Mouse (Mus musculus) forebrain, embryonic 12.5 days (tissue): ENCODE measurements around the gene Gtf2ird2. TPM values are rescaled to one million over a fixed set of nuclear protein-coding genes. Genes with fewer than 3 reads are reported as not detected.

Experiments used
- ATAC-seq: fragments of 200-750 bp; cut with Nextera tagmentation; 2 replicates; pipeline ENCODE4 v1.8.0; 2017; ENCODE audit warnings: moderate TSS enrichment; ENCODE audit not compliant: low FRiP score
- H3K27ac ChIP-seq: fragments of 300-500 bp; sonication (generic); 2 replicates; pipeline ENCODE4 v1.5.1; 2016; ENCODE audit warnings: mild to moderate bottlenecking
- H3K27me3 ChIP-seq: fragments of 300-500 bp; sonication (generic); 2 replicates; pipeline ENCODE4 v1.6.1; 2016; ENCODE audit warnings: mild to moderate bottlenecking
- H3K36me3 ChIP-seq: fragments of 300-500 bp; sonication (generic); replicated peaks from 2 replicates; pipeline ENCODE4 v1.6.1; 2016; ENCODE audit warnings: mild to moderate bottlenecking
- H3K4me1 ChIP-seq: fragments of 300-500 bp; sonication (generic); 2 replicates; pipeline ENCODE4 v1.6.1; 2016
- H3K4me2 ChIP-seq: fragments of 300-500 bp; sonication (generic); 2 replicates; pipeline ENCODE4 v1.6.1; 2016; ENCODE audit warnings: mild to moderate bottlenecking, moderate library complexity
- H3K4me3 ChIP-seq: fragments of 300-500 bp; sonication (generic); replicated peaks from 2 replicates; pipeline ENCODE4 v1.5.1; 2016; ENCODE audit warnings: mild to moderate bottlenecking
- H3K9ac ChIP-seq: fragments of 300-500 bp; sonication (generic); 2 replicates; pipeline ENCODE4 v1.6.1; 2016; ENCODE audit warnings: mild to moderate bottlenecking
- H3K9me3 ChIP-seq: fragments of 300-500 bp; sonication (generic); 2 replicates; pipeline ENCODE4 v1.6.1; 2016
- WGBS: fragments of 180-500 bp; shearing (Covaris S2); methylation state at CpG from one replicate; pipeline ENCODE4 v1.1.7; 2016; 5-methylcytosine and 5-hydroxymethylcytosine counted together
- polyA plus RNA-seq: library from polyadenylated mRNA; unstranded; fragments of >200 nt; fragmentation: Nextera tagmentation; extraction: Ambion mirVana; gene quantifications from 2 replicates; pipeline ENCODE4 v1.2.1, GENCODE M21; 2016

Gene Gtf2ird2
- polyA plus RNA-seq, 1 experiment from 2014 or later: 11.6 TPM

DNA sequence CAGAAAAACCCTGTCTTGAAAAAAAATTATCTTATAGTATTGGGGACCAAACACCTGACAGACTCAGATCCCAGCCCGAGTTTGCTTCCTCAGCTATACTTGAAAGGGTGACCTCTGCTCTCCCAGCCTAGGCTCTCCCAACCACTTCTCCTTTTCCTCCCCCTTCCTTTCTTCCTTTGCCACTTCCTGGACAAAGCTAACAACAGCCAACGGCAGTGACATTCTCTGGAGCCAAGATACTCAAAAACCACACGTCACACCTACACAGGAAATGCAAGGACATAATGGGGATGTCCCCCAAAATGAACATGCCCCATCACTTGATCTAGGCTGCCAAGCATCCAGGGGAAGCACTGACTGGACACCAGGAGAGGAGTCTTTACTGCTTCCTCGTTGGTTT, 74.6 kb downstream of the Gtf2ird2 start:
- Histone ChIP-seq H3K4me3 (no peak overlapping the region), H3K4me2 (no peak overlapping the region), H3K27me3 (no peaks in the 10 kb centered on the region), H3K27ac (no peak overlapping the region), H3K36me3 (peaks cover 96% of the 10 kb centered on the region), H3K9me3 (no peaks in the 10 kb centered on the region), H3K9ac (no peak overlapping the region), H3K4me1 (no peaks in the 10 kb centered on the region)
- 89% methylated on average over 4 of the region's 4 CpGs for WGBS
- no peak for ATAC-seq

DNA sequence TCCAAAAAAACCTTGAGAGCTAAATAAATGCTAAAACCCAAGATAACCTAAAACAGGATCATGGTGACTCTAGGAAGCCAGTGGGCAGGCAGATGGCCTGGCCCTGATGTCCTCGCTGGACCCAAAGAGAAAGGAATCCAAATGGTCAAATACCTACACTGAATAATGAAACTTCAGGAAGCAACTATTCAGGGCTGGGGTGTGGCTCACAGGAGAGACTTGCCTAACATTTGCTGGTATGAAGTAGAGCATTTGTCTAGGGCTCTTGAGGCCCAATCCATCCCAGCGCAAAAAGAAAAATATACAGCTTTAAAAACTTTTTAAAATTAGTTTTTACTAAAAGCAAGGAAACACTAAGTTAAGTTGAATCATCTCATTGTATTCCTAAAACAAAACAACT, 75.1 kb downstream of the Gtf2ird2 start:
- no peak overlapping the region for H3K4me3 ChIP-seq
- no peaks in the 10 kb centered on the region for H3K4me1 ChIP-seq
- ATAC-seq: no peak
- H3K9ac ChIP-seq: no peak overlapping the region
- H3K4me2 ChIP-seq: no peak overlapping the region
- no peaks in the 10 kb centered on the region for H3K27me3 ChIP-seq
- no peaks in the 10 kb centered on the region for H3K9me3 ChIP-seq
- no peak overlapping the region for H3K27ac ChIP-seq
- WGBS: 99% methylated on average over 2 of the region's 2 CpGs
- peaks cover 96% of the 10 kb centered on the region for H3K36me3 ChIP-seq

- Histone ChIP-seq H3K9me3 (no peaks in the 10 kb centered on the region), H3K9ac (no peak overlapping the region), H3K27me3 (no peaks in the 10 kb centered on the region), H3K36me3 (peaks cover 97% of the 10 kb centered on the region), H3K4me1 (no peaks in the 10 kb centered on the region), H3K4me2 (no peak overlapping the region), H3K4me3 (no peak overlapping the region), H3K27ac (no peak overlapping the region)
- no peak for ATAC-seq
- 89% methylated on average over 9 of the region's 9 CpGs for WGBS
Observed at GRCm38 (mm10) chr5:134260001-134260636, 76.3 kb downstream of the Gtf2ird2 start.

DNA sequence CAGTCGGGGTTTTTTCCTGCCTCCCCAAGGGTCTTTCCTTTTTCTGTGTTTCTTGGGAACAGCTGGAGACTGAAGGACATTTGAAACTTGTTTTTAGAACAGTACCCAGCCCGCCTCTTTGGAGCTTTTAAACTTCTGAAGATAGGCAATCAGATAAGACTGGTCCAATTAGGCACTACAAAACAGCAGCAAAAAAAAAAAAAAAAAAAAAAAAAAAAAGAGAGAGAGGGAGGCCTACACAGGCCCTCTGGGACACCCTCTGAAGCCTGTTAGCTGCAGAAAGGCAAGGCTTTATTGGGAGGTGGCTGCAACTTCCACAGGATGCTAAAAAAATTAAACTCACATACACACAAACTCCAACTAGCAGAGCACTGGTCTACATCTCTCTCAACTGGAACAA, 82.1 kb downstream of the Gtf2ird2 start:
- ATAC-seq: no peak
- Histone ChIP-seq H3K27ac (no peak overlapping the region), H3K4me3 (no peak overlapping the region), H3K36me3 (peaks cover 97% of the 10 kb centered on the region), H3K9me3 (no peaks in the 10 kb centered on the region), H3K4me2 (no peak overlapping the region), H3K27me3 (no peaks in the 10 kb centered on the region), H3K4me1 (no peaks in the 10 kb centered on the region), H3K9ac (no peak overlapping the region)
- WGBS: 75% methylated on average over 2 of the region's 2 CpGs

DNA sequence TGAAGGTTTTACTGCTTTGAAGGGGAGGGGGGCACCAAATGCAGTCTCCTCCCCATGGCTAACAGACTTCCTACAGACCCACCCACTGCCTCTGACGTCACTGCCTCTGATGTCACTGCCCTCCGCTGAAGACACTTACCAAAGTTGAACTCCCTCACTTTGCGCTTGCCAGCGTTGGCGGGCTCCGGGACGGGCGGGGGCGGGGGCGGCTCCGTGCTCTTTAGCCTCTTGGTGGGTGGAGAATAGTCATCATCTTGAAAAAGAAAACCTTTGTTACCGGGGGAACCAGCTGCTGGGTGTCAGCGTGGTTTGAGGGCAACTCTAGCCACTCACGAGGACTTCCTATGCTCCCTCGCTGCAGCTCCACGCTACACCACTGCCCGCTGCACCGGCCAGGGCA, 82.6 kb downstream of the Gtf2ird2 start:
- peaks cover 97% of the 10 kb centered on the region for H3K36me3 ChIP-seq
- no peaks in the 10 kb centered on the region for H3K4me1 ChIP-seq
- H3K27me3 ChIP-seq: no peaks in the 10 kb centered on the region
- H3K27ac ChIP-seq: no peak overlapping the region
- no peaks in the 10 kb centered on the region for H3K9me3 ChIP-seq
- no peak for ATAC-seq
- H3K4me3 ChIP-seq: no peak overlapping the region
- H3K4me2 ChIP-seq: no peak overlapping the region
- H3K9ac ChIP-seq: no peak overlapping the region
- WGBS: 86% methylated on average over 18 of the region's 18 CpGs

DNA sequence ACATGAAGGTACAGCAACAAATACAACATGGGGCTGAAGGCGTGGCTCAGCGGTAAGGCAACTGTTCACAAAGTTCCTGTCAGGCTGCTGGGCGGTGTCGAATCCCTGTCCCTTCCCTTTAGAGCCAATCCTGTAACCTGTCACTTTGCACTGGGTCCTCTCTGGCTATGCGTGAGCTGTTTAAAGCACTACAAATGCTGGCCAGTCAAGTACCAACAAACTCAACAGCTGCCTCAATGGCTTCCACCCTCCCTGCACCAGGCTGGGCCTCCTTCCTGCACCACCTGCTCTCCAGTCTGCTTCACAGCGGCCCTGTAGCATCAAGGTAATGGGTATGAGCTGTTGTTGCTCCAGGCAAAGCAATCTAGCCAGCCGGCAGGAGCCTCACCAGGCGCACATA, 84.9 kb downstream of the Gtf2ird2 start:
- Histone ChIP-seq H3K36me3 (peaks cover 97% of the 10 kb centered on the region), H3K4me1 (no peaks in the 10 kb centered on the region), H3K4me2 (no peak overlapping the region), H3K9me3 (no peaks in the 10 kb centered on the region), H3K27me3 (no peaks in the 10 kb centered on the region), H3K27ac (no peak overlapping the region), H3K4me3 (no peak overlapping the region), H3K9ac (no peak overlapping the region)
- 93% methylated on average over 8 of the region's 8 CpGs for WGBS
- no peak for ATAC-seq

DNA sequence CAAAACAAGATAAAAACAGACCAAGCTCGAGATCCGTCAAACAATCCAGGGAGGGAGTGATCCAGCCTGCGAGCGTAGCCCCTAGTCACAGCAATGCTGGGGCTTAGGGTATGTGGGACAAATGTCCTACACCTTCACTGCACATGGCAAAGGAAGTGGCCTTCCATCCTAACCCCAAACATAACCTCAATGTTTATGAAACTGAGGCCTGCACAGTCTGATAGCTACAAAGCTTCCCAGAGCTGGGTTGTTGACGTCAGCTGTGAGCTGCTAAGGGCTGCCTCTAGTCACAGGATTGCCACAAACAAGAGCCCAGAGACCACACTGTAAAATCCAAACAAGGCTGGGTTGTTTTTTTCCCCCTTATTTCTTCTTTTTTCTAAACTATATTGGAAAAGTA, 85.9 kb downstream of the Gtf2ird2 start:
- no peak overlapping the region for H3K4me2 ChIP-seq
- H3K9ac ChIP-seq: no peak overlapping the region
- no peaks in the 10 kb centered on the region for H3K4me1 ChIP-seq
- no peaks in the 10 kb centered on the region for H3K9me3 ChIP-seq
- peaks cover 95% of the 10 kb centered on the region for H3K36me3 ChIP-seq
- H3K4me3 ChIP-seq: no peak overlapping the region
- H3K27ac ChIP-seq: no peak overlapping the region
- H3K27me3 ChIP-seq: no peaks in the 10 kb centered on the region
- ATAC-seq: no peak
- 89% methylated on average over 5 of the region's 5 CpGs for WGBS

DNA sequence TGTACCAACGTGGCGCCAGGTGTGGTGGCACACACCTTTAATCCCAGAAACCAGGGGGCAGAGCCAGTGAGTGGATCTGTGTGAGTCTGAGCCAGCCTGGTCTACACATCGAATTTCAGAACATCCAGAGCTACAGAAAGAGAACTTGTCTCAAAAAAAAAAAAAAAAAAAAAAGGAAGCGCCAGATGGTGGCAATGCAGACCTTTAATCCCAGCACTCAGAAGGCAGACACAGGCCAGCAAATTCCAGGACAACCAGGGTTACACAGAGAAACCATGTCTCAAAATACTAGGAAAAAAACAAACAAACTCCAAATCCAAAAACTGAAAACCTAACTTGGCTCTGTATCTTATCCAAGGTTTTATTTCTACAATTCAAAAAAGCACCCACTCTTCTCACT, 86.7 kb downstream of the Gtf2ird2 start:
- Histone ChIP-seq H3K36me3 (peaks cover 95% of the 10 kb centered on the region), H3K9ac (no peak overlapping the region), H3K4me2 (no peak overlapping the region), H3K27ac (no peak overlapping the region), H3K4me1 (no peaks in the 10 kb centered on the region), H3K27me3 (no peaks in the 10 kb centered on the region), H3K9me3 (no peaks in the 10 kb centered on the region), H3K4me3 (no peak overlapping the region)
- 94% methylated on average over 4 of the region's 4 CpGs for WGBS
- no peak for ATAC-seq

- peaks cover 93% of the 10 kb centered on the region for H3K36me3 ChIP-seq
Observed at GRCm38 (mm10) chr5:134271421-134271820, 87.6 kb downstream of the Gtf2ird2 start.

DNA sequence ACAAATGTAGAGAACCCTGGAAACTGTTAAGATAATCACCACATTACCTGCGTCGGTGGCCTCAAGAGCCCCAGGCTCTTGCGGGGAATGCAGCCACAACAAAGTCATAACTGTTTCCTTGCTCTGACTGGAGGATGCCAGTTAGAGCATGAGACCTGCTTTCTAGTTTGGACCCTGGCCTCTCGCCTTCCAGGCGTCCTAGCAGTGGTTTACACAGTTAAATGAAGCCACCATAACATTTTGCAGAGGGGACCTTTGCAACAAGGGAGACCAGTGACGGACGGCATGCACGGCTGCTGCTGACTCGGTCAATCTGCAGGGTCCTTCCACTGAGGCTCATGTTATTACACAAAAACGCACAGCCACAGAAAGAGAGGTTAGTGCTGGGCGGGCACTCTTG, 88.9 kb downstream of the Gtf2ird2 start:
- Histone ChIP-seq H3K4me3 (no peak overlapping the region), H3K4me2 (no peak overlapping the region), H3K4me1 (no peaks in the 10 kb centered on the region), H3K27ac (no peak overlapping the region), H3K9me3 (no peaks in the 10 kb centered on the region), H3K27me3 (no peaks in the 10 kb centered on the region), H3K9ac (no peak overlapping the region), H3K36me3 (peaks cover 94% of the 10 kb centered on the region)
- 86% methylated on average over 11 of the region's 11 CpGs for WGBS
- no peak for ATAC-seq

More at GRCm38 (mm10) chr5:134271421-134271820, 87.6 kb downstream of the Gtf2ird2 start:
- Histone ChIP-seq H3K4me3 (no peak overlapping the region), H3K27me3 (no peaks in the 10 kb centered on the region), H3K4me1 (no peaks in the 10 kb centered on the region), H3K9ac (no peak overlapping the region), H3K9me3 (no peaks in the 10 kb centered on the region), H3K4me2 (no peak overlapping the region), H3K27ac (no peak overlapping the region)
- WGBS: 92% methylated on average over 11 of the region's 11 CpGs
- no peak for ATAC-seq

GRCm38 (mm10) chr5:134273761-134274160, 89.9 kb downstream of the Gtf2ird2 start:
- 91% methylated on average over 8 of the region's 8 CpGs for WGBS
- Histone ChIP-seq H3K9ac (no peak overlapping the region), H3K36me3 (peaks cover 94% of the 10 kb centered on the region), H3K4me2 (no peak overlapping the region), H3K27me3 (no peaks in the 10 kb centered on the region), H3K4me3 (no peak overlapping the region), H3K4me1 (no peaks in the 10 kb centered on the region), H3K27ac (no peak overlapping the region), H3K9me3 (no peaks in the 10 kb centered on the region)
- no peak for ATAC-seq
